Mouse (Mus musculus): ENCODE measurements around the gene Lrrc55. TPM values are rescaled to one million over a fixed set of nuclear protein-coding genes. Genes with fewer than 3 reads are reported as not detected.

The Lrrc55 gene
- polyA plus RNA-seq, 1 experiment from 2014 or later: 4.2 TPM

DNA sequence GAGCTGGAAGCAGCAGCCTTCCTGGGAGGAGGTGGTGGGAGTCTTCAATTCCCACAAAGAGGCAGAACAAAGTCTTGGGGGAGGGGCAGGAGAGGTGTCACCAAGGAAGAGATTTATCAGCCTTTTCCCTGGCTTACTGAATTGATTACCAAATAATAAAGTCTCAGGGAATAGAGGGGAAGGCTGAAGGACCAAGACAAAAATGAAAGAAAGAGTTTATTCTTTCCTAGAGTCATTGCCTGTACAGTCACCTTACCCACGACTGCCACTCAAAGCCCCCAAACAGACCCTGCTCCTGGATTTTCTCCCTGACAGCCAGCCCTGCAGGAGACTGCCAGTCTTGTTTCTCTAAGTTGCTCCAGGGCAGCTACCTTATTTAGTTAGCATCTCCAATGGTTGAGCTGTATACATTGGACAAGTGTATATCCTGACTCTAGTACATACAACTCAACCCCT, 35.3 kb downstream of the Lrrc55 start:
- Histone ChIP-seq H3K27ac (no peak overlapping the region), H3K4me2 (replicated peaks) (no peak overlapping the region), H3K4me1 (replicated peaks) (0 out of 2 replicates have a peak, but pooled peaks cover 4% of the 10 kb centered on the region), H3K27me3 (replicated peaks) (no peaks in the 10 kb centered on the region), H3K9ac (no peak overlapping the region), H3K4me3 (replicated peaks) (no peak overlapping the region), H3K36me3 (no peaks in the 10 kb centered on the region), H3K9me3 (no peaks in the 10 kb centered on the region)
- ATAC-seq: no peak
- WGBS: 17% methylated on average over 1 of the region's 1 CpGs

DNA sequence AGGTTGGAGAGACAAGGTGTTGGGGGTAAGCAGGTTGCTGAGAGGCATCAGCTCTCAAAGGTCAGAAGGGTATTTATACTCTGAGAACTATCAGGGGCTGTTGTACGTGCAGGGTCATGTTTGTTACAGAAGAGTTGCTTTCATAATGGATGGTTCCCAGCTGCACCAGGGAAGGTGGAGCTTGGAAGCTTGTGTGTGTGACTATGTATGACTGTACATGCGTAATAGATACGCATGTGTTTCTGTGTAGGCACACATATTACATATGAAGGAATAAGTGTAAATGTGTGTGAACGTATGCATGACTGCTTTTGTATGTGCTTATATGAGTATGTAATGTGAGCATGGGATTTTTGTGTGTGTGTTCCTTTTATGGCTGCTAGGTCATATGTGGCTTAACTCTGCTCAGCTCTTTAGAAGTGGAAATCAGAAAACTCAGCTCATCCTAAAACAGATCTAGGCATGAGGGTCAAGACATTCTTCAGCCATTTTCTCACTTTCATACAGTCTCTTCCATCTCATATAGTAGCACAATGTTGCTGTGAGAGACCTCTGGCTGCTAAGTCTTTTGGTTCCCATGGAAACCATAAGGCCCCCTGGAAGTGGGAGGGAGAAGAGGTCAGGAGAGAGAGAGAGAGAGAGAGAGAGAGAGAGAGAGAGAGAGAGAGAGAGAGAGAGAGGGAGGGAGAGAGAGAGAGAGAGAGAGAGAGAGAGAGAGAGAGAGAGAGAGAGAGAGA, 35.9 kb downstream of the Lrrc55 start:
- Histone ChIP-seq H3K36me3 (no peaks in the 10 kb centered on the region), H3K27me3 (replicated peaks) (no peaks in the 10 kb centered on the region), H3K9me3 (no peaks in the 10 kb centered on the region), H3K4me2 (replicated peaks) (no peak overlapping the region), H3K9ac (no peak overlapping the region), H3K4me1 (replicated peaks) (0 out of 2 replicates have a peak, but pooled peaks cover 4% of the 10 kb centered on the region), H3K4me3 (replicated peaks) (no peak overlapping the region), H3K27ac (no peak overlapping the region)
- 59% methylated on average over 4 of the region's 4 CpGs for WGBS
- no peak for ATAC-seq

DNA sequence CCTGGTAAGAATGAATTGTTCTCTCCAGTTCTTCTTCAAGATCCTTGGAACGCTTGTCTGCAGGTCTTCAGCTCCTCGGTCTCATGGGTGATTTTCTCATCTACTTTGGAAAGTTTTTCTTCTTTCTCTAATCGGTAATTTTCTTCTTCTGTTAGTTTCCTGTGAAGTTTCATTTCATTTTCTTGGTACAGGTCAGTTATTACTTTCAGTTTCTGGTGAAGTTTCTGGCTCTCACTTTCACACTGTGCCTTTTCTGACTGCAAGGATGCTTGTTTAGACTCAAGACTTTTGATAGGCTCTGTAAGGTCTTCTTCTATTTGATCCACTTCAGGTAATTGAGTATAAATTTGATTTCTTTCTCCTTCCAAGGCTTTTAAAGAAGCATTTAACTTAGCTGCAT, 39.6 kb downstream of the Lrrc55 start:
- Histone ChIP-seq H3K9ac (no peak overlapping the region), H3K9me3 (no peaks in the 10 kb centered on the region), H3K27ac (no peak overlapping the region), H3K27me3 (replicated peaks) (no peaks in the 10 kb centered on the region), H3K4me3 (replicated peaks) (no peak overlapping the region), H3K4me1 (replicated peaks) (0 out of 2 replicates have a peak, but pooled peaks cover 4% of the 10 kb centered on the region), H3K36me3 (no peaks in the 10 kb centered on the region), H3K4me2 (replicated peaks) (no peak overlapping the region)
- WGBS: 89% methylated on average over 3 of the region's 3 CpGs
- no peak for ATAC-seq

DNA sequence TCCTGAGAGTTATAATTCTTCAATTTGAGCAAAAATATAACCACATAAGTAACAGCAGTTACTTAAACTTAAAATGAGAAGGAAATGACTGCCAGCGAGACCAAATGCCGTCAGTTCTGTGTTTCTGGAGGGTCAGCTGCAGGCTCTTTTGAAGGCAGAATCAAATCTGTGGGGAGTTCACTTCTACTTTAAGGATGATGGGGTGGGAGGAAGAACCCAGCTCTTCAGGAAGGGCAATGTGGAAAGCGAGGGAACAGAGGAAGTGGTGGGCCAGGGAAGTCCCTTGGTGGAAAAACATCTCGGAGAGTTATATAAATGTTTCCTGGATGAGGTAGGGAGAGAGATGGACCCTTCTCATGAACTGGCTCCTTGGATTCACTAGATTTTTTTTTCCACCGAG, 40.9 kb downstream of the Lrrc55 start:
- ATAC-seq: no peak
- WGBS: 85% methylated on average over 5 of the region's 5 CpGs

DNA sequence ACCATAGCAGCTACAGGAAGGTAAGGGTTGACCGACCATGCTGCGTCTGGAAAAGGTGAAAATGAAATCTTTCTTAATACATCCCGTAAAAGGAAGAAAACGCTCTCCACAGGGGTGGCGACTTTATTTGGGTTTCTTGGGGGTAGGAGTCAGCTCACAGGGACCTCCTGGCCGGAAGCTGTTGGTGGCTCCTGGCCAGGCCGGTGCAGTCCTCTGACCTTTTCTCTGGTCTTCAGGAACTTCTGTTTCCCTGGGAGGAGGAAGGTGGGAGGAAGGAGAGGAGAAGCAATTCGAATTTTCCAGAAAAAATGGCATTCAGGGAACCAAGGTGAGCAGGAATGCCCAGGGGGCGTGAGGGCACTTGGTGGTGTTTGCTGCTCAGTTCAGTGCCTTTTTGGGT, 41.7 kb downstream of the Lrrc55 start:
- Histone ChIP-seq H3K4me2 (replicated peaks) (no peak overlapping the region), H3K27me3 (replicated peaks) (no peaks in the 10 kb centered on the region), H3K9ac (no peak overlapping the region), H3K4me1 (replicated peaks) (no peaks in the 10 kb centered on the region), H3K27ac (no peak overlapping the region), H3K9me3 (no peaks in the 10 kb centered on the region), H3K4me3 (replicated peaks) (no peak overlapping the region), H3K36me3 (no peaks in the 10 kb centered on the region)
- no peak for ATAC-seq
- WGBS: 83% methylated on average over 9 of the region's 9 CpGs

More for the DNA sequence above, 40.9 kb downstream of the Lrrc55 start:
- Histone ChIP-seq H3K9ac (no peak overlapping the region), H3K4me2 (replicated peaks) (no peak overlapping the region), H3K27ac (no peak overlapping the region), H3K9me3 (no peaks in the 10 kb centered on the region), H3K36me3 (no peaks in the 10 kb centered on the region), H3K27me3 (replicated peaks) (no peaks in the 10 kb centered on the region), H3K4me3 (replicated peaks) (no peak overlapping the region), H3K4me1 (replicated peaks) (no peaks in the 10 kb centered on the region)

DNA sequence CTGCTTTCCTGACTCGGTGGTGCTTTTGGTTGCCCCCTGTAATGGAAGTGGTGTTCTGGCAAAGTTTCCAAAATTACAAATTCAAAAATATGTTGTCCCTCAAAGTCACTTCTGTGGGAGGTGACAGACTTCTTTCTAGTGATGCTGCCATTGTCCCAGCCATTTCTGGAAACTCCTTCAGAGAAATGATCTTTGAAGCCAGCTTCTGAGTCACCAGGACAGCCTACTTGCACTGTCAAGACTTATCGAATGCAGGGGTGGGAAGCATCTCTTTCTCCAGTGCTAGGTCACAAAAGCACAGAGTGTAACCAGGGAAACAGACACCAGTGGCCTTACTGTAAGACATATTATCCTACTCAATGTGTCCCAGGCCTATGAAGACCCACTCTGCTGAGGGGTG, 45.8 kb downstream of the Lrrc55 start:
- Histone ChIP-seq H3K9ac (no peak overlapping the region), H3K9me3 (no peaks in the 10 kb centered on the region), H3K4me3 (replicated peaks) (no peak overlapping the region), H3K27me3 (replicated peaks) (no peaks in the 10 kb centered on the region), H3K4me2 (replicated peaks) (no peak overlapping the region), H3K36me3 (no peaks in the 10 kb centered on the region), H3K27ac (no peak overlapping the region), H3K4me1 (replicated peaks) (no peaks in the 10 kb centered on the region)
- ATAC-seq: no peak
- 87% methylated on average over 2 of the region's 2 CpGs for WGBS

DNA sequence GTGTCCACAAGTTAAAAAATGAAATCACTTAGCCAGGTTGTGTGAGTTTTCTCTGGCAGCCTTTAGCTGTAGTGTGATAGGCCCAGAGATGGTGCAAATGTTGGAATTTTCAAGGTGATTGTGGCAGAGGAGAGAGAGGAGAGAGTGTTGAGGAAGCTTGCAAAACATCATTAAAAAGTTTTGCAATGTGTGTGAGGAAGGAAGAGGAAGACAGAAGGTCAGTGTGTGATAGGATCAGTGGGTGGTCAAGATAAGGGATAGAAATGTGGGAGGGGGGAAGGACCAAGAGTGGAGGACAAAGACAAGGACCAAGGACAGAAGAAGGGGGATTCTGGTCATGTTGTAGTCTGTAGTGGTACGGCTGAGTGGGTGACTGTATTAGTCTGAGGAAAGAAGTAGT, 46.6 kb downstream of the Lrrc55 start:
- H3K4me3 ChIP-seq (replicated peaks): no peak overlapping the region
- no peaks in the 10 kb centered on the region for H3K4me1 ChIP-seq (replicated peaks)
- H3K4me2 ChIP-seq (replicated peaks): no peak overlapping the region
- no peak overlapping the region for H3K27ac ChIP-seq
- no peaks in the 10 kb centered on the region for H3K9me3 ChIP-seq
- no peaks in the 10 kb centered on the region for H3K27me3 ChIP-seq (replicated peaks)
- no peaks in the 10 kb centered on the region for H3K36me3 ChIP-seq
- no peak for ATAC-seq
- WGBS: 93% methylated on average over 1 of the region's 1 CpGs
- H3K9ac ChIP-seq: no peak overlapping the region

DNA sequence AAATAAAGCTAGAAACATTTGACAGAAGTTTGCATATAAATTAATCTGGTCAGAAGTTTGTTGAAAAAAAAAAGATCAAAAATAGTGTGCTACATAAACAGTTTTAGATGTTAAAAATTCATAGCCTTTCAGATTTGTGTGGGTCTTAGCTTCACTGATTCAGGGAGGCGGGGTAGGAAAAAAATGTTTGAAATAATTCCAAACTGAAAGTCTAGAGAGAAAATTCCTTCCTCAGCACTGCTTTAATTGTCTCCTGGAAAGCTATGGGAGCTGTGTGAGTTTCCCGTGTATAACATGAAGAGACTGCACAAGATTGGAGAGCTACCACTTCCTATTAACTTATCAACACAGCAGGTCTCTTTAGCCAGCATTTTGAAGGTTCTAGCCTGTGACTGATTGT, 49.5 kb downstream of the Lrrc55 start:
- Histone ChIP-seq H3K4me1 (replicated peaks) (no peaks in the 10 kb centered on the region), H3K9me3 (no peaks in the 10 kb centered on the region), H3K4me2 (replicated peaks) (no peak overlapping the region), H3K36me3 (no peaks in the 10 kb centered on the region), H3K9ac (no peak overlapping the region), H3K4me3 (replicated peaks) (no peak overlapping the region), H3K27ac (no peak overlapping the region), H3K27me3 (replicated peaks) (no peaks in the 10 kb centered on the region)
- 67% methylated on average over 2 of the region's 2 CpGs for WGBS
- ATAC-seq: no peak

DNA sequence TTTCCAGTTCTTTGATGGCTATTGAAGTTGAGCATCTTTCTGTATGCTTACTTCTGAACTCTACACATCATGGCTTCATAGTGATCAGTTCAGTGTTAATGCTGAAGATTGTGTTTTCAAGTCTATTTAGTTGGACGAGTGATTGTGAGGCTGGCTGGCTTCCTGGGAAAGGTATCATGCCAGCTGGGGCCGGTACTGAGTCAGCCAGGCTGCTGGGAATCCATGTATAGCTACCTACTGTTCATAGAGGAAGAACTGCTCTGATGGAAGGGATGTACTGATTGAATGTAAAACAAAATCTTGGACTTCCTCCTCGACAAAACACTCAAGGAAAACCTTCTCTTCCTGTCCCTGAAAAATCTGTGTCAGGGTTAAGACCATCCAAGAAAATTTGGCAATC, 51.7 kb downstream of the Lrrc55 start:
- Histone ChIP-seq H3K27ac (no peak overlapping the region), H3K4me1 (replicated peaks) (no peaks in the 10 kb centered on the region), H3K27me3 (replicated peaks) (no peaks in the 10 kb centered on the region), H3K36me3 (no peaks in the 10 kb centered on the region), H3K9me3 (no peaks in the 10 kb centered on the region), H3K4me3 (replicated peaks) (no peak overlapping the region), H3K4me2 (replicated peaks) (no peak overlapping the region), H3K9ac (no peak overlapping the region)
- WGBS: 65% methylated on average over 3 of the region's 3 CpGs
- ATAC-seq: no peak

DNA sequence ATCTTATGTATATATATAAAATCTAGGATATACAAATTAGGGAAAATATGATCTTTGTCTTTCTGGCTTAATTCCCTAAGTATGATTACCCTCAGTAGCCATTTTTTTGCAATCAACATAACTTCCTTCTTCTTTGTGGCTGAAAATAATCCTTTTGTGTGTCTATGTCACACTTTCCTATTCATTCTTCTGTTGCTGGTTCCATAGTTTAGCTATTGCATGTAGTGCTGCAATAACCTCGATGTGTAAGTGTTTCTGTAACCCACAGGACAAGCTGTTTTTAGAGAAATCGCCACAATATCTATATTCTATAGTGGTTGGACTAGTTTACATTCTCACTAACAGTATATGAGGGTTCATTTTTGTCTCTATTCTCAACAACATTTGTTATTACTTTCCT, 52.1 kb downstream of the Lrrc55 start:
- 85% methylated on average over 2 of the region's 2 CpGs for WGBS
- Histone ChIP-seq H3K9me3 (no peaks in the 10 kb centered on the region), H3K36me3 (no peaks in the 10 kb centered on the region), H3K4me2 (replicated peaks) (no peak overlapping the region), H3K9ac (no peak overlapping the region), H3K4me1 (replicated peaks) (no peaks in the 10 kb centered on the region), H3K27me3 (replicated peaks) (no peaks in the 10 kb centered on the region), H3K4me3 (replicated peaks) (no peak overlapping the region), H3K27ac (no peak overlapping the region)
- ATAC-seq: no peak

DNA sequence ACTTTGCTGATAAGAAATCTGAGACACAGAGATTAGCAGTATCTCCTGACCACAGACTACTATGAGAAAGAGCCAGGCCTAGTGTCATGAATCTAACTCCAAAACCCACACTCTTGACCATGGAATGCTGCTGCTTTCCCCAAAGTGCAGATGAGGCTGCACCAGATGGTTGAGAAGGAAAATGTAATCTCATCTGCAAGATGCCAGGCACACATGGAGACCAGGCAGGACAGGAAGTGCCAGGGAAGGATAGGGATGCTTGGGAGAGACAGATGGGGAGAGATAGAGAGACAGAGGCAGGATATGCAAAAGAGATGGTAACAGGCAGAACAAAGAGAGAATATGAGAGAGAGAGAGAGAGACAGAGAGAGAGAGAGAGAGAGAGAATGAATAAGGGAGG, 56.2 kb downstream of the Lrrc55 start:
- Histone ChIP-seq H3K36me3 (no peaks in the 10 kb centered on the region), H3K4me2 (replicated peaks) (no peak overlapping the region), H3K27me3 (replicated peaks) (no peaks in the 10 kb centered on the region), H3K9me3 (no peaks in the 10 kb centered on the region), H3K9ac (no peak overlapping the region), H3K27ac (no peak overlapping the region), H3K4me3 (replicated peaks) (no peak overlapping the region), H3K4me1 (replicated peaks) (no peaks in the 10 kb centered on the region; the same call in 1 of the 2 replicates)
- no peak for ATAC-seq

DNA sequence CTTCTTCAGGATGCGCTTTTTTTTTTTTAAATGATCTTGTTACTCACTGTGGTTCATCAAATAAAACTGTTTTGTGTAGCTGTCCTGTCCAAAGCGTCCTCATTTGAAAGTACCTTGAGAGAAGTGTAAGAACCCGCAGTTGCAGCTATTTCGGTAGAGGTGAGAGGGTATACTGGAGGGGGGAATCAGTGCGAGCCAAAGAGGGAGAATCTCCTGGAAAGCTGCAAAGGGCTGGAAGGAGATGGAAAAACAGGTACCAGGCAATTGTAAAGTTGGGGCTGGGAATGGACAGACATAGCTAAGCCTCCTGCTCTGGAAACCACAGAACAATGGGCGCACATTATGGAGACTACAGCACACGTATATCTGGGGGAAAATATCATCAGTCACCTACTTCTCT, 57.2 kb downstream of the Lrrc55 start:
- no peaks in the 10 kb centered on the region for H3K9me3 ChIP-seq
- no peak overlapping the region for H3K27ac ChIP-seq
- no peaks in the 10 kb centered on the region for H3K36me3 ChIP-seq
- peak overlapping the region; percentile 10; the same call in 1 of the 2 replicates for H3K4me3 ChIP-seq (replicated peaks)
- WGBS: 72% methylated on average over 7 of the region's 7 CpGs
- no peak for ATAC-seq
- no peaks in the 10 kb centered on the region for H3K27me3 ChIP-seq (replicated peaks)
- no peak overlapping the region for H3K4me2 ChIP-seq (replicated peaks)
- H3K4me1 ChIP-seq (replicated peaks): no peaks in the 10 kb centered on the region; the same call in 1 of the 2 replicates
- H3K9ac ChIP-seq: no peak overlapping the region

DNA sequence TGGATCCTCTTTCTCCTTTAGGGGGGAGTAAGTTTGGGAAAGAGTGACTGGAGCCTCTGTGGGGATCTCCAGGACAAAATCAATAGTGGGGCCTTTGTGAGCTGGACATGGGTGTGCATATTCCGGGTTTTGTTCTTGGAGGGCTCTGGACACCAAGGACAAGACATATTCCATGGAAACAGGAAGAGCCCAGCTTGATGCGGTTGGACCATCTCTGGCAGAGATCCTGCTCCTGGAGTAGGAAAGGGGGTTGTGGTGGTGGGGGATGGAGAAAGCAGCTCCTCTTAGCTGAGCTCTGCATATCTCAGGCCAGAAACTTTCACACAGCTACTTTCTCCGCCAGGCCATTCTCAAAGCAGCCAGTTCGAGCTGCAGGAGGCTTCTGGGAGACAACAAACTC, 57.6 kb downstream of the Lrrc55 start:
- Histone ChIP-seq H3K27me3 (replicated peaks) (no peaks in the 10 kb centered on the region), H3K36me3 (no peaks in the 10 kb centered on the region), H3K9me3 (no peaks in the 10 kb centered on the region), H3K4me2 (replicated peaks) (no peak overlapping the region), H3K9ac (no peak overlapping the region), H3K4me1 (replicated peaks) (no peaks in the 10 kb centered on the region; the same call in 1 of the 2 replicates), H3K4me3 (replicated peaks) (peak overlapping the region; percentile 10), H3K27ac (no peak overlapping the region)
- no peak for ATAC-seq
- 55% methylated on average over 4 of the region's 4 CpGs for WGBS

Data from intestine, embryonic 15.5 days (tissue).